Mouse (Mus musculus): ENCODE results near the gene Ide.
A peak's percentile ranks its signal among the peaks of the same experiment; 100 is the strongest.

Ide gene

GRCm38 (mm10) chr19:37337752-37338151, at the start of gene Ide:
TSS of gene Ide (minus strand) at chr19:37337852.
- DNase-seq, result no peak

DNA sequence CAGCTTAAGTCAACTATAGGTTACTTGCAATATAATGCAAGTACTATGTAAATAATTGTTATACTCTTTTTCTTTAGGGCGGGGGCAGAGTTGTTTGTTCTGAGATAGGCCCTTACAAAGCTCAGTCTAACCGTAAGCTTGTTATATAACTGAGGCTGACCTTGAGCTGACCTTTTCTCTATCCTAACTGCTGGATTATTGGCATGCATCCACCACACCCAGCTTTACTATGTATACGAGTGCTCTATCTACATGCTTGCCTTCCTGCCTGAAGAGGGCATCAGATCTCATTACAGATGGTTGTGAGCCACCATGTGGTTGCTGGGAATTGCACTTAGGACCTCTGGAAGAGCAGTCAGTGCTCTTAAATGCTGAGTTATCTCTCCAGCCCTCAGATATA, 48.5 kb upstream of the Ide start:
- DNase-seq, result no peak

GRCm38 (mm10) chr19:37378816-37379215, 41.2 kb upstream of the Ide start:
- no peak for DNase-seq

GRCm38 (mm10) chr19:37377404-37377990, 39.8 kb upstream of the Ide start:
- no peak for DNase-seq

DNA sequence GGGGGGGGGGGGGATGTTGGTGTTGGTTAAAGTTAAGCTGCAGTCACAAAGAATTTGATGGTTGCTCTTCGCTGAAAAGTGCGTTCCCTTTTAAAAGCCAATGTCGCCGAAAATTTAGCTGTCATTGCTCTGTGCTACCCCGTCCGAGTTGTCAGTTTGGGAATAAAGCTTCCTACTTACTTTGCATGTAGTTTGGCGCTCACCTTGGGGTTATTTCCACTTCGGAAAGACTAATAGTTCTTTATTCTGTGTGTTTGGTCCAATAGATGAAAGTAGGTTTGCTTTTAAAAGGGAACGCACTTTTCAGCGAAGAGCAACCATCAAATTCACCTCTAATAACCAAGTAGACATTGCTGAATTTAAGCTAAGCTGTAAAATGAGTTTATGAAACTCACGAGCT, 39.2 kb upstream of the Ide start:
- no peak for DNase-seq

DNA sequence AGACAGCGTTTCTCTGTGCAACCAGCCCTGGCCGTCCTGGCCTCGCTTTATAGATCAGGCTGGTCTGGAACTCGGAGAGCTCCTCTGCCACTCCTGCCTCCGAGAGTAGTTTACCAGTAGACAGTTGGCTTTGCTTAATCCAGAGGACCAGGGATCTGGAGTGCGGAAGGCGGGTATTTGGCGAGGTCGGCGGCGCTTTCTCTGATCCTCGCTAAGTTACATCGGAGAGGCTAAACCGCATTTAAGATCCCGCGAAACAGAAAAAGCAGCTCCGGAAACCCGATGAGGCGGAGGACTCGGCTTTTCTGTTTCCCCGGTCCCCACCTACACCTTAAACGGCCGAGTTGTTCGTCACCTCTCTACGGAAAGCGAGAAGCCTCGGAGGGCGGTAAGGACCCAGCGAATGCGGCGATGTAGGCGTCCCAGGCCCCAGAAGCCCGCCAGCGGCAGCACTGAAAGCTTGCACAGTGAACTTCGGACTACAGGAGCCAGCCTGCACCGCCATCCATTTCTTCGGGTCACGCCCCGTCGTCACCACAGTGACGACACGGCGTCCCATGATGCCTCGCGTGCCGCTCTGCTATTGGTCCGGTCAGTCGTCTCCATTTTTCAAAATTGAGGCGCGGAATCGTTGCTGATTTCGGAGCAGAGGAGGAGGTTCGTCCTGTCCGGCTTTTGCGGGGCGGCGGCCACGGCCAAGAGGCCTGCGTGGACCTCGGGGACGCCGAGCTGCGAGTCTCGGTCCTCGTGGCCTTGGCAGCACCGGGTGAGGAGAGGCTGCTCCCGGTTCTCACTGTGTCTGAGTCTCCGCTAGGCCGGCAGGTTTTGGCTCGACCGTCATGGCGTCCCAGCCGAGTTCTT, 38.3 kb upstream of the Ide start, which contains the start of gene Kif11:
Gene Kif11, plus strand, starts transcription at position 649 of the 861 bp plus-strand sequence.
- DNase-seq, result peak; percentile 97 to 98

- no peak for DNase-seq
Observed at GRCm38 (mm10) chr19:37374941-37375754, 37.5 kb upstream of the Ide start.

GRCm38 (mm10) chr19:37370356-37370755, 32.7 kb upstream of the Ide start:
- no peak for DNase-seq

DNA sequence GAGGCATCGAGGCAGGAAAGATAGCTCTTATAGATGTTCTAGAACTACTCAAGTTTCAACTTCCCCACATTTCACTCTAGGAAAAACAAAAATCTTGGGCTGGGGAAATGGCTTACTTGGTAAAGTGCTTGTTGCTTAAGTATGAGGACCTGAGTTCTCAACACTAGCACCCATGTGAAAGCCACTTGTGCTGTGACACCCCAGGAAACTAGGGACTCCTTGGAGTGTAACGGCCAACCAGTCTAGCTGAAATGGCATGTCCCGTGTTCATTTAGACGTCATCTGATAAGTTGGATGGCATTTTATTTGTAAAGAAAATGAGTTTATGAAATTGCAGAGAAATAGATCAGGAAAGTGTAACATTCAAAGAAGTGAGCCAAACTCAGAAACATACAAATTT, 32.3 kb upstream of the Ide start:
- DNase-seq, result no peak

GRCm38 (mm10) chr19:37368990-37369389, 31.3 kb upstream of the Ide start:
- DNase-seq, result no peak

- DNase-seq, result no peak
Observed at GRCm38 (mm10) chr19:37363128-37363939, 25.7 kb upstream of the Ide start.

- DNase-seq, result no peak
Observed at GRCm38 (mm10) chr19:37362545-37362944, 24.9 kb upstream of the Ide start.

DNA sequence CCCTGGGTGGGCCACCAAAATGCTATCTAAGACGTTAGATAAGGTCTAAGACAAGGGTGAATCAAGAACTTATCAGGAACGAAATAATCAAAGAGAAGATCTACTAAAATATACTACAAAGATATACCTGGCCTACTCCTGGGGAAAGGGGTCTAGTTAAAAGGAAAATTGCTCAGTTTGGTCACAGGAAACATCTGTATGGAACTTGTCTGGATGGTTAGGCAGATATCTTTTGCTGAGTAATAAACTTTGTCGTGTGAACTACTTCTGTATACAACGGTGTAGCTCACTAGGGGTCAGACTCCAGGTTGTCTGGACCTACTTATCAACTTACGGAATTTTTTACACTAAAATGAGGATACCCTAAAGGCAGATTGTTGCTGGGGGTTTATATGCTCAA, 22.4 kb upstream of the Ide start:
- DNase-seq, result no peak

DNA sequence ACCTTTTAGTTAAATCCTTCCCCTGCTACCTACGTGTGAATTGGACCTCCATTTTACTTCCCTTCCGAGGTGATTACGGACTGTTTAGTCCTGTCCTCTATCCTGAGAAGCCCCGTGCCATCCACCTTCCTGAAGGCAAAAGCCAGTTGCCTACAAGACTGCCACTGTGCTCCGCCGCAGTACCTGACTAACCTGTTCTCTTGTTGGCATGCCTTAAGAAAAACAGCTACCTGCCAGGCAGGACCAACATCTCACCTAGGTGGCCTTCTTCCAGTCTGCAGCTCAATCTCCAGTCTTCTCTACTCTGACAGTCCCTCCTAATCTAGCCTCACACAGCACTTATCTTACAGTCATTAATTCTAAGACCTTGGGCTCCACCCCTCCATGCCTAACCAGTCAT, 15.7 kb upstream of the Ide start:
- DNase-seq, result peak in 1 of 2 experiments; percentile 39

GRCm38 (mm10) chr19:37352756-37353155, 15.1 kb upstream of the Ide start:
- DNase-seq, result no peak

GRCm38 (mm10) chr19:37348952-37349351, 11.3 kb upstream of the Ide start:
- no peak for DNase-seq

DNA sequence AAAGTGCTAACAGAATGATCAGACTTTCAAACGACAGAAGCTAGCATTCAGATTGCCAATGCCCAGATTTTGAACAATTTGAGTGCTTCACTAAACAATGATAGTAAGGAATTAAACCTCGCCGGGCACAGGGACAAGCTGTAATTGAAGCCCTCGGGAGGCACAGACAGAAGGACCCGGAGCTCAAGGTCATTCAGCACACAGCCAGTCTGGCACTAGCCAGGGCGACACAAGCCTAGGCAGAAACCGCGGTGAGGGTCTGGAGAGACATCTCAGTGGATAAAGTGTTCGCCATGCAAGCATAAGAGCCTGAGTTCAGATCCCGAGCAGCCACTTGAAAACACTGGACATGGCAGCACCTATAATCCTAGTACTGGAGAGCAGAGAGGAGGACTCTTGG, 10.7 kb upstream of the Ide start:
- DNase-seq, result no peak

DNA sequence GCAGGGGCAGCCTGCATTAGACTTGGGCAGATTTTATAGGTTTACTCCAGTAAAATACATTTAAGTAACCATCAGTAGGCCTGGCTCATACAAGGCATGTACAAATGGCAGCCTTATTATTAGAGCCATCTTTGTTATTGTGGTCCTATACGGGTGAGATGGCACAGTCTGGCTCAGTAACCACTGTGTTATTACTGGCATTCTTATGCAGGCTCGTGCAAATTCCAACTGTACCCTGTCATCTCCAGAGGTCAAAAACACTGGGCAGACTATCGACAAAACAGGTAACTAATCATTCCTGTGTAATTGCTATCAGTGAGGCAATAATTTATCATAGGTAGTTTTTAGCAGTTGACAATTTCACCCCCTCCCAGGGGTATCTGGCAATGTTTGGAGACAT, 8.6 kb upstream of the Ide start:
- no peak for DNase-seq

DNA sequence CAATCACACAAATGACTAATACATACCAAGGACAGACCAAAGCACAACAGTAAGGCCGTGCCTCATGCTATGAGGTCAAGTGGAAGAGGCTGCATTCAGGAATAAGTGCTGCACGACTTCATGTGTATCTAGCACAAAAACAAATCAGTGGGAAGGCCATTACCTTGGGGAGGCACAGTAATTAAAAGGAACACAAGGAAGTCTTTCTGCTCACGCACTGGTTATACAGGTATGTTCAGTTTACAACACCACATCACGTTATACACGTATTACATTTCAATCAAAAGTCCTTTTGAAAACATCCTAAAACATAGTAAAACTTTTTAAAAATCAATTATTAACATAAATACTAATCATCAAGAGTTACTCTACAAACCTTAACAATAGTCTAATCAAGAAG, 6.2 kb upstream of the Ide start:
- no peak for DNase-seq

- DNase-seq, result no peak
Observed at GRCm38 (mm10) chr19:37340931-37341330, 3.3 kb upstream of the Ide start.

GRCm38 (mm10) chr19:37340495-37340894, 2.8 kb upstream of the Ide start:
- no peak for DNase-seq

GRCm38 (mm10) chr19:37335392-37335791, 2.3 kb downstream of the Ide start:
- DNase-seq, result no peak

DNA sequence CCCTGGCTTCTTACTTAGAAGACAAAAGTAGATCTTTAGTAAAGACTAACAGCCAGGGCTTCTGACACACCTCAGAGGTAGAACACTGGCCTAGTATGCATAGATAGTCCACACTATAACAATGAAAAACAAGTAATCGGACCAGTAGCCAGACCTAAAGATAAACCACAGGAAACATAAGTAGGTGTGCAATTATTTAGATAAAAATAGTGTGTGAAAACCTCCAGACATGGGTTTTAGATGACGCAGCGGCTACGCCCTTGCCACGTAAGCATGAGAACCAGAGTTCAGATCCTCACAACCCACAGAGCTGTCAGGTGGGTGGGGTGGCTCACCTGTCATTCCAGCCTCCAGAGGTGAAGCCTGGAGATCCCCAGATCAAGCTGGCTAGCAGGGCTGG, 4.3 kb downstream of the Ide start:
- no peak for DNase-seq
